Mouse (Mus musculus) liver, postnatal 0 days (tissue): ENCODE results near the gene Myh9. TPM values are rescaled to one million over a fixed set of nuclear protein-coding genes. Genes with fewer than 3 reads are reported as not detected.

ENCODE experiments used
- ATAC-seq: fragments of 200-750 bp; cut with Nextera tagmentation; 2 replicates; pipeline ENCODE4 v1.8.0; 2017; ENCODE audit warnings: mild to moderate bottlenecking, moderate library complexity
- DNase-seq: peaks from one replicate; pipeline ENCODE4 v3.0.0-alpha.2; 2016
- H3K27ac ChIP-seq: fragments of 300-500 bp; sonication (generic); 2 replicates; pipeline ENCODE4 v1.5.1; 2014; ENCODE audit warnings: antibody characterized with exemption, moderate library complexity, mild to moderate bottlenecking, low read depth
- H3K27me3 ChIP-seq: fragments of 300-500 bp; sonication (generic); 2 replicates; pipeline ENCODE4 v1.6.1; 2014; ENCODE audit warnings: low read length, control low read depth, mixed read lengths; ENCODE audit not compliant: insufficient read depth
- H3K36me3 ChIP-seq: fragments of 300-500 bp; sonication (generic); replicated peaks from 2 replicates; pipeline ENCODE4 v1.6.1; 2014; ENCODE audit warnings: mild to moderate bottlenecking, control low read depth, low read length, moderate library complexity, mixed read lengths; ENCODE audit not compliant: insufficient read depth
- H3K4me1 ChIP-seq: fragments of 300-500 bp; sonication (generic); 2 replicates; pipeline ENCODE4 v1.6.1; 2014; ENCODE audit warnings: antibody characterized with exemption, mild to moderate bottlenecking, control low read depth; ENCODE audit not compliant: insufficient read depth
- H3K4me2 ChIP-seq: fragments of 300-500 bp; sonication (generic); 2 replicates; pipeline ENCODE4 v1.6.1; 2014; ENCODE audit warnings: low read depth, mild to moderate bottlenecking, low read length, moderate library complexity, mixed read lengths
- H3K4me3 ChIP-seq: fragments of 300-500 bp; sonication (generic); 2 replicates; pipeline ENCODE4 v1.5.1; 2014; ENCODE audit warnings: low read depth, low read length
- H3K9ac ChIP-seq: fragments of 300-500 bp; sonication (generic); replicated peaks from 2 replicates; pipeline ENCODE4 v1.6.1; 2014; ENCODE audit warnings: mild to moderate bottlenecking, moderate library complexity
- H3K9me3 ChIP-seq: fragments of 300-500 bp; sonication (generic); 2 replicates; pipeline ENCODE4 v1.6.1; 2016; ENCODE audit warnings: mild to moderate bottlenecking, control low read depth, low read length, mixed read lengths
- CTCF ChIP-seq: sonication (generic); IDR thresholded peaks from 2 replicates; pipeline ENCODE4 v1.5.1; 2016; ENCODE audit warnings: antibody characterized with exemption, low read depth
- EP300 ChIP-seq: IDR thresholded peaks from 2 replicates; pipeline ENCODE4 v1.6.1; 2016; ENCODE audit warnings: antibody characterized with exemption, low read depth, mild to moderate bottlenecking
- WGBS: fragments of 180-500 bp; shearing (Covaris S2); extraction: QIAGEN DNeasy Blood & Tissue Kit; methylation state at CpG from one replicate; pipeline ENCODE4 v1.1.7; 2014; ENCODE audit not compliant: insufficient replicate concordance; 5-methylcytosine and 5-hydroxymethylcytosine counted together
- polyA plus RNA-seq: library from polyadenylated mRNA; unstranded; fragments of >200 nt; fragmentation: Nextera tagmentation; extraction: Ambion mirVana; gene quantifications from 2 replicates; pipeline ENCODE4 v1.2.1, GENCODE M21; 2015

The Myh9 gene
- polyA plus RNA-seq, 1 experiment from 2014 or later = 22.4 TPM

GRCm38 (mm10) chr15:77792056-77792455 lies 49.9 kb downstream of the Myh9 start:
- no peaks in the 10 kb centered on the region for H3K27me3 ChIP-seq

DNA sequence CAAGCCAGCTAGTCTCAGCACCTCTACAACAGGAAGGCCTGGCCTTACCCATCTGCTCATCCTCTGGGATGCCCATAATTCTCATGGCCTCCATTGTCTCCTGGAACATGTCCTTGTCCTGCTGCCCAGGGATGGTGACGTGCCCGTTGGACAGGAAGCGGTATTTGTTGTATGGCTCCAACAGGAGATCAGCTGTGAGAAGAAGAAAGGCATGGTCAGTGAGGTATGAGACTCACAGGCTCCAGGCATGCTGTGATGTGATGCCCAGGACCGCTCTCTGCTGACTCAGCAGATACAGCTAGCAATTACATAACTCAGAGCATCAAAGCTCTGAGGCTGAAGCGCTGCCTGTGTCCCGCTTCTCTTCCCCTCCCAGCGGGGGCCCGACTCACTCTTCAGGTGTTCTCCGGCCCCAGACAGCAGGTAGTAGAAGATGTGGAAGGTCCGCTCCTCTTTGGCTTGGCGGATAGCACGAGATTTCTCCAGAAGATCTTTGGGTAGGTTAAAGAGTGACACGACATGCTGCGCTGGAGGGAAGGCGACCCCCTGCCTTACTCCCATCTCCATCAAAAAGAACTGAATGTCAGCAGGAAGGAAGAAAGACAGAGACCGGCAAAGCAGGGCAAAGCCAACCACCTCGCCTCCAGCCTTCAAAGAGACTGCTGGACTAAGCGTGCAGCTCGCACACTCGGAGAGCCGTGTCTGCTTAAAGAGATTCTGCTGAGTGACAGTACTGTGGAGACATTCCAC lies 51.1 kb downstream of the Myh9 start:
- DNase-seq (no peak), ATAC-seq (no peak)
- Histone ChIP-seq H3K9ac (no peak overlapping the region), H3K4me1 (no peaks in the 10 kb centered on the region), H3K27ac (no peak overlapping the region), H3K9me3 (no peaks in the 10 kb centered on the region), H3K4me2 (no peak overlapping the region), H3K4me3 (no peak overlapping the region), H3K36me3 (peaks cover 96% of the 10 kb centered on the region), H3K27me3 (no peaks in the 10 kb centered on the region)
- WGBS = 90% methylated on average over 21 of the region's 21 CpGs
- TF ChIP-seq CTCF (no peak), EP300 (no peak)

More at GRCm38 (mm10) chr15:77792056-77792455, 49.9 kb downstream of the Myh9 start:
- TF ChIP-seq CTCF (no peak), EP300 (no peak)
- 90% methylated on average over 9 of the region's 9 CpGs for WGBS
- Histone ChIP-seq H3K4me3 (no peak overlapping the region), H3K36me3 (peaks cover 95% of the 10 kb centered on the region), H3K27ac (no peak overlapping the region), H3K9me3 (no peaks in the 10 kb centered on the region), H3K9ac (no peak overlapping the region), H3K4me2 (no peak overlapping the region), H3K4me1 (no peaks in the 10 kb centered on the region)
- ATAC-seq = no peak
- no peak for DNase-seq

DNA sequence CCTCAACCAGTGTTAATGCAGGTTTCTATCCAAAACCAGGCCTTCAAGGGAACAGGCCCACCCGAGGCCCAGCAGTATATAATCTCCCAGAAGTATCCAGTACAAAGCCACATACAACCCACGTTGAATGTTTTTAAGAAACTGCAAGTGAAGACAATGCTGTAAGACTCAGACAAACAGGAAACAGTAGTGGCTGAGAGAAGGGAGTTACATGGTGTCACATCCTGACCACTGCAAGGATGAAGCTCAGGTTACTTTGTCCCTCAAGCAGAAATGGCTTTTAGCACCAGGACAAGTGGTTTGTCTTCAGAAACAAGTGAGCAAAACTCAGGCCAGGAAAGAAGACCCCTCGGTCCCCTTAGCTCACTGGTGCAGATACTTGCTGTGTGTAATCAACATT lies 52.8 kb downstream of the Myh9 start:
- TF ChIP-seq CTCF = no peak
- no peak for TF ChIP-seq EP300
- H3K9ac ChIP-seq = no peak overlapping the region
- no peak for ATAC-seq

DNA sequence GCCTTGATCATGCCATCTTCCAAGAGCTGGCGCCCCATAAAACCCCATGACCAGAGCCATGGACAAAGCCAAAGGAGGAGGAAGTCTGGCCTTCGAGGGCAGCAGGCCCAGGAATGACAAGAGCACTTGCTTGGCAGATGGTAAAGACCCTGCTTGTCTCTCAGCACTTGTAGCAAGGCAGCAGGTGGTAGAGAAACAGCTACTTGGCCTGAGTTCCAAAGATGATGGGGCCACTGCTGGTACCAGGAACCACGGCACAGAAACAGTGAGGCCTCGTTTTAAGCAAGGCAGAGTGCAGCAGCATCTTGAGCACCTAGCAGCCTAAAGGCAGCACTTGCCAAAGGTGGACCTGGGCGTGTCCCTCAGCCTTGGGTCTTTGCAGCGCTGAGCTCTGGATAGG lies 53.6 kb downstream of the Myh9 start:
- H3K27ac ChIP-seq = no peak overlapping the region
- H3K27me3 ChIP-seq = no peaks in the 10 kb centered on the region
- TF ChIP-seq CTCF = no peak
- no peak for TF ChIP-seq EP300
- WGBS = 88% methylated on average over 6 of the region's 6 CpGs
- no peak overlapping the region for H3K4me3 ChIP-seq
- H3K9ac ChIP-seq = no peak overlapping the region
- ATAC-seq (no peak), DNase-seq (no peak)
- H3K4me1 ChIP-seq = no peaks in the 10 kb centered on the region
- no peaks in the 10 kb centered on the region for H3K9me3 ChIP-seq
- H3K36me3 ChIP-seq = peaks cover 99% of the 10 kb centered on the region
- no peak overlapping the region for H3K4me2 ChIP-seq

More for the DNA sequence above, 52.8 kb downstream of the Myh9 start:
- 58% methylated on average over 3 of the region's 3 CpGs for WGBS
- H3K9me3 ChIP-seq = no peaks in the 10 kb centered on the region
- peaks cover 98% of the 10 kb centered on the region for H3K36me3 ChIP-seq
- H3K4me2 ChIP-seq = no peak overlapping the region
- H3K27me3 ChIP-seq = no peaks in the 10 kb centered on the region
- H3K4me3 ChIP-seq = no peak overlapping the region
- H3K27ac ChIP-seq = no peak overlapping the region
- DNase-seq = no peak
- no peaks in the 10 kb centered on the region for H3K4me1 ChIP-seq

GRCm38 (mm10) chr15:77785807-77786206 lies 56.2 kb downstream of the Myh9 start:
- no peaks in the 10 kb centered on the region for H3K9me3 ChIP-seq
- H3K4me3 ChIP-seq = no peak overlapping the region
- no peak for ATAC-seq
- no peak overlapping the region for H3K27ac ChIP-seq
- no peaks in the 10 kb centered on the region for H3K27me3 ChIP-seq
- peaks cover 99% of the 10 kb centered on the region for H3K36me3 ChIP-seq
- H3K4me2 ChIP-seq = no peak overlapping the region
- DNase-seq = no peak
- H3K9ac ChIP-seq = no peak overlapping the region
- TF ChIP-seq EP300 (no peak), CTCF (no peak)
- no peaks in the 10 kb centered on the region for H3K4me1 ChIP-seq
- 72% methylated on average over 1 of the region's 1 CpGs for WGBS

- Histone ChIP-seq H3K4me3 (no peak overlapping the region), H3K36me3 (peaks cover 99% of the 10 kb centered on the region), H3K27me3 (no peaks in the 10 kb centered on the region), H3K27ac (no peak overlapping the region), H3K9me3 (no peaks in the 10 kb centered on the region), H3K4me1 (no peaks in the 10 kb centered on the region), H3K9ac (no peak overlapping the region), H3K4me2 (no peak overlapping the region)
- no peak for TF ChIP-seq CTCF
- TF ChIP-seq EP300 = no peak
- DNase-seq = no peak
- 87% methylated on average over 22 of the region's 22 CpGs for WGBS
- no peak for ATAC-seq
These were observed 57.7 kb downstream of the Myh9 start for GRCm38 (mm10) chr15:77784039-77784824.
